Mouse (Mus musculus) heart, postnatal 10 days (tissue): Measurements from ENCODE around the gene Vmn1r3. TPM values are rescaled to one million over a fixed set of nuclear protein-coding genes. Genes with fewer than 3 reads are reported as not detected.
"Not testable (repeated sequence)": the region's sequence is repeated elsewhere in the genome, so short reads cannot be mapped to it uniquely, and the experiment has no call there.

ENCODE experiments used
- DNase-seq, 2 experiments: peaks; one replicate each; pipeline ENCODE4 v3.0.0; 2021
- intact Hi-C: fragments of 180-260 bp; cut with DNase I; formaldehyde crosslinking; loops from one replicate; pipeline ENCODE4 v1.15.1; 2025
- total RNA-seq, 2 experiments: library from RNA; stranded (reverse); gene quantifications; 2 replicates each; pipeline ENCODE4 v1.2.3; 2021

Gene Vmn1r3
- total RNA-seq, result not detected

DNA sequence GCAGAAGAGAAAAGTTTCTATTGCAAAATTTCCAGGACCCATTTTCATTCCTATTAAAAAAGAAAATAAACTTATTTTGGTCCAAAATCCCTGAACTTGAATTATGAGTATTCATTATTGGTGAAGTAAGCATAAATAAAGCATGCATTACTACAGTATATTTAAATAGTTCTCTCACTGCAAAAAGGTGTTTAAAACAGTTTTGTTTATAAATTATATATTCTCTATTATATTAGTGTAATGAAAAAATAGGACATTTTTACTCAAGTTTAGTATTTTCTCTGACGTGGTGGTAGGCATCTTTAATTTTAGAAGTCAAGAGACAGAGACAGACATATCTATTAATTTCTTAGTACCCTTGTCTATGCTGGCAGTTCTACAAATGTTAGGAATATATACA, at the start of gene Vmn1r3:
Gene Vmn1r3, minus strand, starts transcription at position 101 of the 400 bp plus-strand sequence.
- intact Hi-C loops, DNase-seq: not testable (repeated sequence)

DNA sequence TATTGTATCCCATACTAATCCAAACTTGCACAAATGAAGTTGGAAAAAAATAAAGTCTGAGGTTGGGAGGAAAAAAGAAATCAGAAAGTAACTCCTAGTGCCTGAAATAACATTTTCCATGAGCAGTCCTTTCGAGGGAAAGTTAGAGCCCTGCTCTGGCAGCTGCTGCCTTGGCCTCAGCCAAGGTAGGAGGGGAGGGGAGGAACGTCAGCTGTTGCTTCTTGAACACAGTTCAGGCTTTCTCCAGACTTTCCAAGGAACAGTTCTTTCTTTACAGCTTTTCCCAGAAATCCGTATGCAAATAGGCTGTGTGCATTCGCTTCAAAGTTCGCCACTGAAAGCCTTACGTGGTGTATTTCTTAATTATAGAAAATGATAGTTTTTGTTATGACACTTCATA, 46.9 kb upstream of the Vmn1r3 start:
- intact Hi-C loops, result no loop called here
- peak; percentile 81 to 87 for DNase-seq

DNA sequence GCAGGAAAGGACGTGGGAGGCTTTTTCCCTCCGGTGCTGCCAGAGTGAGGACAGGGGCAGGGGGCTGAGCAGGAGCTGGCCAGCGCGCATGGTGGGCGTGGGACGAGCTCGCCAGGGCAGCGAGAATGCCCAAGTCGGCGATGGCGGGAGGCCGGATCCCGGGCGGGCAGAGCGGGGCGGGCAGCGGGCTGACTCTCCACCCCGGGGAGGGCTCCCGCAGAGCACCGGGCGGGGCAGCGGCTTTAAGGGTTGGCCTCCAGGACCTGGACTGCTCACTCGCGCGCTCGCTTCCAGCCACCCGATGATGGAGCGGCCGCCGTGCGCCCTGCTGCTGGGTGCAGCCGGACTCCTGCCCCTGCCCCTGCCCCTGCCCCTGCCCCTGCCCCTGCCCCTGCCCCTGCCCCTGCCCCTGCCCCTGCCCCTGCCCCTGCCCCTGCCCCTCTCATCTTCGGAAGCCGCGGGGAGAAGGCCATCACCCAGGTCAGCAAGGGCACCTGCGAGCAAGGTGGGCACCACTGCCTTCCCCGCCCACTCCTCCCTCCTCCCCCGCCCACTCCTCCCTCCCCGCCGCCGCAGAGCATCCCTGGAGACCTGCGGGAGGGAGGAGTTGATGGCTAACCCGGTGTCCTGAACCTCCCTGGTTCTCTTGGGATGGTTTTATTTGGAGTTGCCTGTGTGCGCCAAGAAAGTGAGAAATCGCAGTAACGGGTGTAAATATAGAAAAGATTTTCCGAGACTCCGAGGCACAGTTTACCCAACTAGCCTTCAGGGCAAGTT, 45.9 kb upstream of the Vmn1r3 start:
- peak; percentile 64 to 65 for DNase-seq
- intact Hi-C loops, result no loop called here

DNA sequence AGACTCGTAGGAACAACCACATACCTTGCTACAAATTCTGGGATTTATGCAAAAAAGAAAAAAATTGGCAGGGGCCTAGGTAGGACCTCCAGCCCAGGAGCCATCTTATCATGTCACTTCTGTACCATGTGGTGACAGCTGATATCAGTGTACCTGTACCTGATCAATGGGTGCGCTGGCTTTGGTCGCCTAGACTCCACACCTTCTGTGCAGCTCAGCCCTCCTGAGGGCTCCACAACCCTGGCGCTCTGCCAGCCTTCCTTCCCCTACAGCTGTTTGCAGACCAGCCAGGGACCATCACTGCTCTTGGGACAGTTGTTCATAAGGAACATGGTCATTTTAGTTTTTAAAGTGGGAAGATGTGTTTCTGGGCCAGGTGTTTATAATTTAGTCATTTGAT, 44.4 kb upstream of the Vmn1r3 start:
- intact Hi-C loops, result no loop called here
- peak; percentile 46 to 59 for DNase-seq

GRCm38 (mm10) chr4:3228476-3228875, 43.3 kb upstream of the Vmn1r3 start:
- intact Hi-C loops, result no loop called here
- no peak for DNase-seq

- intact Hi-C loops, result no loop called here
- DNase-seq, result no peak
These were observed 42.6 kb upstream of the Vmn1r3 start for GRCm38 (mm10) chr4:3227751-3228150.

DNA sequence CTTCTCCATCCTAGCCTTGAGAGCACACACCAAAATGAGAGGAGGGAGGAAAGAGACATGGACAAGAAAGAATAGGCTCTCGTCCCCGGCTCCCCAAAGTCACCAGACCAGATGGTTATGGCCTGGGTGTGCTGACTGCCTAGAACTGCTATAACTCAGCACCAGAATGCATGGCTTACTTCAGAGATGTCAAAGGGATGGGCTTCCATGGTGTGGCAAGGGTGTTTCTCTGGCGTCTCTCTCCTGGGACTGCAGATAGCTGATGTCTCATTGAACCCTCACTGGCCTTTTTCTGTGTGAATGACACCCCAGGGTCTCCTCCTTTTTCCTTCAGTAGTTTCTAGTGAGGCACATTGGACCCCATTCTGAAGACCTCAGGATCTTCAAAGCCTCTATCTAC, 41.3 kb upstream of the Vmn1r3 start:
- intact Hi-C loops, result no loop called here
- no peak for DNase-seq

DNA sequence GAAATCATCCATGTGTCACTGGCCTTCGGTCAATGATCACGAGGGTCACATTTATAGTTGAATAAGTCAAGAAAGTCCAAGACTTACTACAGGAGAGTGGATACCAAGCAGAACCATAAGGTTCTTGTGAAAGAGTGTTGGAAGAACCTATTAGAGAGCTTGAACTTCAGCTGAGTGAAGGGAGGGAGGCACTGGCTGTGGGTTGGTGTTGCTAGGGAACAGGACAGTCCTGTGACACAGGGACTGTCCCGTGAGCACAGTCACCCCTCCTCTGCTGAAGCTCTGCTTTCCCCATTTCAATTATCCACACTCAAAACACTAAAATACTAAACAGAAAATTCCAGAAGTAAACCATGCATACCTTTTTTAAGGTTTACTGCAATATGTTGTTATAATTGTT, 40.3 kb upstream of the Vmn1r3 start:
- DNase-seq, intact Hi-C loops: not testable (repeated sequence)

GRCm38 (mm10) chr4:3224848-3225247, 39.7 kb upstream of the Vmn1r3 start:
- intact Hi-C loops, DNase-seq: not testable (repeated sequence)

DNA sequence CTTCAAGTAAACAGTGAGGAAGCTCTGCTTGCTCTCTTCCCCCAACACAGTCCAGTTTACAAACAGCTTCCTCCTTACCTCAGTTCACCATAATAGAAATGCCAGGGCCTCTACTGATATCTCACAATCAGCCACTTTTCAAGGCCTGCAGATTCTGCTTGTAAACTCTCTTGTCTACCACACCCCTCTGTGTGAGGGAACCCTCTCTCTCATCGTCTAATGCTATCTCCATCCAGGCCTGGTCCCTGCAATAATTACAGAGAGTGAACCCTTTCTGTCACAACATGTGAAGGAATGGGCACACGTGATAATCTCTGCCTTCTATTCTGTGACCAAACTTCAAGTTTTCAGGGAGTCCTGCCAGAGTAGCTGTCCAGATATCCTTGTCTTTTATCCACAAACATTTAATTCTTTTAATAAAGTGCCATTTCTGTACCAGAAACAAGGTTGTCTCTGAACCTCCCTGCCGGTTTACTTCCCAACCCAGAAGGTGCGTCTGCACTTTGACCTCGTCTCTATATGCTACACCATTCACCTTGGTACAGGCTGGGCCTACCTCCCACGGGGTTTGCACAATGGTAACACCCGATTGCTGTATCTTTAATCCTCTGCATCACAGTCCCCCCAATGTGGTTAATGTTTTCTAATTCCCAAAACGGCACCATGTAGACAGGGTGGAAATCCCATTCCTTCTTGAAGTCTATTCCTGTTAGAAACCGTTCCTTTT, 38.5 kb upstream of the Vmn1r3 start:
- intact Hi-C loops, DNase-seq: not testable (repeated sequence)

DNA sequence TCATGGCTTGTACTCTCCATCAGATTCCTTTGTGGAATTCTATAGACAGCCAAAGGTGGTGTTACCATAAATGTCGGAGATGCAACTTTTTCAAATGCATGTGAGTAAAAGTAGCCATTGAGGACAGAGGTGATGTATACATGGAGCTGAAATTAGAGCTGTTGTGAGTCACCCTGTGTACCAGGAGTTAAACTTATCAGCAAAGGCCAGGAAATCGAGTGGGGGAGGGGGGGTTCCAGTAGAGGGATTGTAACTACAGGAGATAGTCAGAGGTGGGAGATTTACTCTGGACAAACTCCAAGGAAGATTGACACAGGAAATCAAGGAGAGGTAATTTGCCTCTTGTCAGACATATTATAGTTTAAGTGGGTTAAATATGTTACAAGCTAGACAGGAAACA, 31.2 kb upstream of the Vmn1r3 start:
- intact Hi-C loops, DNase-seq: not testable (repeated sequence)

DNA sequence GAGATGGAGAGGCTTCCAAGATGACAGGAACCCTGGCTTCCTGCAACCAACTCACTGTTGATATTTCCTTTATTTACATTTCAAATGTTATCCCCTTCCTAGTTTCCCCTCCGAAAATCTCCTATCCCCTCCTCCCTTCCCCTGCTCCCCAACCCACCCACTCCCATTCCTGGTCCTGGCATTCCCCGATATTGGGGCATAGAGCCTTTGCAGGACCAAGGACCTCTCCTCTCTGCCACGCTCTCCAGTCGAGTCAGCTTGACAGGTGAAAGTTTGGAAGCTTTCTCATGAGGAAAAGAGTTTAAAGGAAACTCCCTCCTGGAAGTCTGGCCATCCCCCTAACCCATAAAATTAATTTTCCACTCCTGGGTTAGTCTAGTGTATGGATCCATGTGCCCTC, 28.2 kb upstream of the Vmn1r3 start:
- DNase-seq, intact Hi-C loops: not testable (repeated sequence)

DNA sequence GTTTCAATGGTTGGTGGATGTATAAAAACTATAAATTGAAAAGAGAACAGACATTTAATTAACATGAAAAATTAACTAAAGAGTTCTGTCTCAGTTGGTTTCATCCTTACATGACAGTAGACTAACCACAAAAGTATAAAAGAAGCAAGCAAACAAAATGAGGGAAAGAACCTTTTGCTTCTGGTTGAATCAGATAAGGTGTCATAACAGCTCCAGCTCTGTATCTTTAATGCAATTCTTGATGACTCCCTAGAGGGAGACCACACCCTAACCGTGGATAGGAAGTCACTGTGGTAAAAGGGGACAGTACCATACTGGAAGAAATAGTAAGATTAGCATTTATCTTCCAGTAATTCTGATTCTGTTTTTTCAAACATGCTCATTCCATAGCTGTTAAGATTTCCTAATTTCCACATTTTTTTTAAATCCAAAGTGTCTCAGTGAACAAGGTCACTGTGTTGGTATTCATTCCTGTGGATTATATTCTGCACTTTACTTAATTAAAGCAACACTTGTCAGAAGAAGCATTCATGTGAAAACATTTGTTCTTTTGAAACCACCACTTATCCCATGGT, 24.6 kb upstream of the Vmn1r3 start:
- intact Hi-C loops, DNase-seq: not testable (repeated sequence)

GRCm38 (mm10) chr4:3176746-3177490, 8.2 kb downstream of the Vmn1r3 start:
- intact Hi-C loops, DNase-seq: not testable (repeated sequence)

DNA sequence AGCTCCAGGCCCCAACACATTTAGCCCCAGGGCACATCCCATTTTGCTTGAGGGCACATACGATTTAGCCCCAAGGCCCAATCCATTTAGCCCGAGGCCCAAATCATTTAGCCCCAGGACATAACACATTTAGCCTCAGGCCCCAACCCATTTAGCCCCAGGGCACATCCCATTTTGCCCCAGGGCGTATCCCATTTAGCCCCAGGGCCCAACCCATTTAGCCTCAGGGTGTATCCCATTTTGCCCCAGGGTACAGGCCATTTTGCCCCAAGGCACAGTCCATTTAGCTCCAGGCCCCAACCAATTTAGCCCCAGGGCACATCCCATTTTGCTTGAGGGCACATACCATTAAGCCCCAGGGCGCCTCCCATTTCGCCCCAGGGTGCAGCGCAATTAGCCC, 9.0 kb downstream of the Vmn1r3 start:
- DNase-seq, intact Hi-C loops: not testable (repeated sequence)

DNA sequence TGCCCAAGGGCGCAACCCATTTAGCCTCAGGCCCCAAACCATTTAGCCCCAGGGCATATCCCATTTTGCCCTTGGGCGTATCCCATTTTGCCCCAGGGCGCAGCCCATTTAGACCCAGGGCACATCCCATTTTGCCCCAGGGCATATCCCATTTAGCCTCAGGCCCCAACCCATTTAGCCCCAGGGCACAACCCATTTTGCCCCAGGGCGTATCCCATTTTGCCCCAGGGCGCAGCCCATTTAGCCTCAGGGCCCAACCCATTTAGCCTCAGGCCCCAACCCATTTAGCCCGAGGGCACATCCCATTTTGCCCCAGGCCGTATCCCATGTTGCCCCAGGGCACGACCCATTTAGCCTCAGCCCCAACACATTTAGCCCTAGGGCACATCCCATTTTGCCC, 9.4 kb downstream of the Vmn1r3 start:
- DNase-seq, intact Hi-C loops: not testable (repeated sequence)

GRCm38 (mm10) chr4:3174586-3174985, 10.6 kb downstream of the Vmn1r3 start:
- intact Hi-C loops, DNase-seq: not testable (repeated sequence)

DNA sequence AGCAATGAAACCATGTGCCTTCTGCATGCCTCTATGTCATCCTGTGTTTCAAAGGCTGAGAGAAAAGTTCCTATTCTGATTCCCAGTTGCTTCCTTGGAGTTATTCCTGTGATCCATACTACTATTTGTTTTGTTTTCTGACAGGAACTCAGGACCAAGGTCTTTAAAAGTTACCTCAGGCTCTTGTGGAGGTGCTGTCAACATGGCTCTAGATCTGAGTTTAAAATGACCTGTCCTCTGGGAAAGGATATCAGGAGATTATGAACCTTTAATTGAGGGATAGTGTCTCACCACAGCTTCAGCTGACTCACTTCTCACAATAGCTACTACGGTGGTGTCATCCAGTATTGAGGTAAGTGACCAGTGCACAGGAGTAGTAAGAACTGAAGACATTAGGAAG, 18.1 kb downstream of the Vmn1r3 start, which contains the start of gene Vmn1r2:
Gene Vmn1r2, plus strand, starts transcription at position 301 of the 400 bp plus-strand sequence.
- DNase-seq, intact Hi-C loops: not testable (repeated sequence)

GRCm38 (mm10) chr4:3165046-3165445, 20.1 kb downstream of the Vmn1r3 start:
- DNase-seq, result no peak

GRCm38 (mm10) chr4:3164429-3164828, 20.7 kb downstream of the Vmn1r3 start:
- DNase-seq, intact Hi-C loops: not testable (repeated sequence)

More at GRCm38 (mm10) chr4:3165046-3165445, 20.1 kb downstream of the Vmn1r3 start:
- intact Hi-C loops, result no loop called here

DNA sequence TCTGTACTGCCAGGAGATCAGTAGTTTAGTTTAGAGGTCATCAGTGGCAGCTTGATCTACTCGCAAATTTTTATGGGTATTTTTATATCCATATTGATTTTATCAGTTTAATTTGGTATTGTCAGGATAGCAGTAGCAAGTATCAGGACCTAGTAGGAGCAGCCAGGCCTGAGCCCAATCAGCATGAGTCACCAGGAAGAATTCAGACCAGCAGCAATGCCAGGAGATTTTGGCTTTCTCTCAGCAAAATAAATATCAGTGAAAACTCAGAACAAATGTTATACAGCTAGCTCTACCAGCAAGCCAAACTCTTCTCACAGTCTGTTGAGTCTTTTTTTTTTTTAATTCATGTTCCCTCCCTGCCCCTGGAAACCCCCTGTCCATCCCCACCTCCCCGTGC, 31.8 kb downstream of the Vmn1r3 start:
- intact Hi-C loops, result not testable (repeated sequence)
- DNase-seq, result peak; percentile 7 to 14
